Mouse (Mus musculus) frontal cortex, postnatal 14 days (tissue): ENCODE measurements around the gene Fmn2.

ENCODE experiments used
- DNase-seq, 2 experiments: peaks; one replicate each; pipeline ENCODE4 v3.0.0; 2022; ENCODE audit warnings: low spot score in 2 of 2

Gene Fmn2

GRCm38 (mm10) chr1:174781037-174781436, 279.4 kb downstream of the Fmn2 start:
- DNase-seq = no peak

DNA sequence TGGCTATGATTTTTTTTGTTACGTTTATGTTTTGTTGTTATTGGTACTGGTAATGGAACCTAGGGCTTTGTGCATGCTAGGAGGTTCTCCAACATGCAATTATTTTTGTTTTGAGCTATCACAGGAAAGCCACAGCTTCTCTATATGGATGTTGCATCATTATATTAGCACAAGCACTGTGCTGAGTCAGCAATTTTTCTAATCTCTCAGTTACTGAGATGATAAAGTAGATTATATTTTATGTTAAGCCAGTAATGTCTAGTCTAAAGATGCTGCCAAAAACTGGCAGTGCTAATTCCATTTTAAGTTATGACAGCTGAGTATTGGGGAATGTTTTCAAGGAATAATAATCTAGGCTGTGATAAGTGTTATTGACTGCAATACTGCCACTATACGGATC, 287.0 kb downstream of the Fmn2 start:
- no peak for DNase-seq

- DNase-seq = no peak
Observed at GRCm38 (mm10) chr1:174811846-174812245, 310.2 kb downstream of the Fmn2 start.

DNA sequence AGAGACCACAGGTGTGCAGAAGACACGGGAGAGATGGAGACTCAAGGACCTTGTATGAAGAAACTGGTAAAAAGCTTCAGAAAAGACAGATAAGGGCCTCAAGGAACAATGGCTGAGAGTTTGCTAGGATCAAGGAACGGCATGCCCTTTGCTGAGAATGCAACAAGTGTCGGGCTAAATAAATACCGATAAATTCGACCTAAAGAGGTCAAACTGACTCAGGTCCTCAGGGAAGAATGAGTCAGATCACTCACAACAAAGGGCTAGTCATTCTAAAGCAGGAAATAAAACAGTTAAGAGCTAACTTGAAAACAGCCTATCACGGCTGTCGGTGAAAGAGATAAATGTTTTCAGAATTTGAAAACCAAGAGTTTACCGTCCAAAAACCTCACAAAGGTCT, 324.9 kb downstream of the Fmn2 start:
- DNase-seq = no peak

- DNase-seq = no peak
Observed at GRCm38 (mm10) chr1:174836861-174837260, 335.2 kb downstream of the Fmn2 start.

- DNase-seq = no peak
Observed at GRCm38 (mm10) chr1:174844786-174845185, 343.2 kb downstream of the Fmn2 start.

DNA sequence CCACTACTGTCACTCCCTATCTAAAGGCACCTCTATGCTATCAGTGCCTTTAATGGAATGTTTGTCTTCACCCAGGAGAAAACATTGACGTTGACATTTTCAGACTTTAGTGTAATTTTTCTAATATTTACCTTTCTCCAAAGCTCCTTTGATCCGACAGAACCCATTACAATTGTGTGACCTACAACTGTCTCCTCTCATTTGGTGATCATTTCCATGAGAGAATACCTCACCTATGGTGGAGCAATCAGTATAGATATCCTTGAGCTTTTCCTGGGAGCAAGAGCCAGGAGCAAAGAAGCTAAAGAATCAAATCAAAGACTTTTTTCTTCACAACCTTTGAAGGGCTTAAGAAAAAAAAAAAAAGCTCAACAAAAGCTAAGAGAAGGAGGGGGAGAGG, 354.6 kb downstream of the Fmn2 start:
- DNase-seq = no peak

- DNase-seq = no peak
Observed at GRCm38 (mm10) chr1:174860407-174861118, 358.9 kb downstream of the Fmn2 start.
